Mouse (Mus musculus) stomach, embryonic 16.5 days (tissue): ENCODE measurements at regions not wholly inside any gene's neighbourhood (a gene's known extent, or its start where the extent isn't known, plus 50 kb on each side); places are given as distances from the start of the nearest gene placed in this dataset.
"Not testable (repeated sequence)": the region's sequence is repeated elsewhere in the genome, so short reads cannot be mapped to it uniquely, and the experiment has no call there.

Experiments used
- ATAC-seq: fragments of 200-750 bp; cut with Nextera tagmentation; 2 replicates; pipeline ENCODE4 v1.8.0; 2017; ENCODE audit warnings: moderate number of reproducible peaks, moderate TSS enrichment; ENCODE audit not compliant: insufficient read depth, low FRiP score
- H3K27ac ChIP-seq: fragments of 300-500 bp; sonication (generic); 2 replicates; pipeline ENCODE4 v1.5.1; 2014; ENCODE audit warnings: low read length
- H3K27me3 ChIP-seq: fragments of 300-500 bp; sonication (generic); 2 replicates; pipeline ENCODE4 v1.6.1; 2014; ENCODE audit warnings: low read length, control low read depth, mixed read lengths; ENCODE audit not compliant: control insufficient read depth, insufficient read depth
- H3K36me3 ChIP-seq: fragments of 300-500 bp; sonication (generic); 2 replicates; pipeline ENCODE4 v1.6.1; 2014; ENCODE audit warnings: low read length; ENCODE audit not compliant: control insufficient read depth, insufficient read depth
- H3K4me1 ChIP-seq: fragments of 300-500 bp; sonication (generic); 2 replicates; pipeline ENCODE4 v1.6.1; 2014; ENCODE audit warnings: low read length, control low read depth, mixed read lengths; ENCODE audit not compliant: control insufficient read depth, insufficient read depth
- H3K4me2 ChIP-seq: fragments of 300-500 bp; sonication (generic); 2 replicates; pipeline ENCODE4 v1.6.1; 2014; ENCODE audit warnings: low read depth, low read length, mixed read lengths
- H3K4me3 ChIP-seq: fragments of 300-500 bp; sonication (generic); replicated peaks from 2 replicates; pipeline ENCODE4 v1.5.1; 2014; ENCODE audit warnings: mild to moderate bottlenecking, low read length
- H3K9ac ChIP-seq: fragments of 300-500 bp; sonication (generic); 2 replicates; pipeline ENCODE4 v1.6.1; 2014; ENCODE audit warnings: low read length
- H3K9me3 ChIP-seq: fragments of 300-500 bp; sonication (generic); replicated peaks from 2 replicates; pipeline ENCODE4 v1.6.1; 2016; ENCODE audit warnings: low read length, control low read depth; ENCODE audit not compliant: control insufficient read depth
- WGBS: fragments of 180-500 bp; shearing (Covaris S2); extraction: QIAGEN DNeasy Blood & Tissue Kit; methylation state at CpG from one replicate; pipeline ENCODE4 v1.1.7; 2014; 5-methylcytosine and 5-hydroxymethylcytosine counted together

GRCm38 (mm10) chr8:88064414-88065110, 54.0 kb upstream of the Cnep1r1 start:
- WGBS: 81% methylated on average over 13 of the region's 13 CpGs
- Histone ChIP-seq H3K27me3 (no peaks in the 10 kb centered on the region), H3K4me3 (no peak overlapping the region), H3K27ac (no peak overlapping the region), H3K36me3 (no peaks in the 10 kb centered on the region), H3K9me3 (no peaks in the 10 kb centered on the region), H3K4me2 (no peak overlapping the region), H3K9ac (no peak overlapping the region), H3K4me1 (no peaks in the 10 kb centered on the region)
- no peak for ATAC-seq

GRCm38 (mm10) chr8:88059107-88059506, 59.5 kb upstream of the Cnep1r1 start:
- H3K9me3 ChIP-seq, H3K36me3 ChIP-seq, H3K9ac ChIP-seq, H3K27ac ChIP-seq, ATAC-seq, H3K27me3 ChIP-seq, H3K4me2 ChIP-seq, H3K4me3 ChIP-seq, H3K4me1 ChIP-seq: not testable (repeated sequence)
- 83% methylated on average over 1 of the region's 1 CpGs for WGBS

- Histone ChIP-seq H3K27me3 (no peaks in the 10 kb centered on the region), H3K36me3 (no peaks in the 10 kb centered on the region), H3K9me3 (no peaks in the 10 kb centered on the region), H3K9ac (no peak overlapping the region), H3K4me1 (no peaks in the 10 kb centered on the region), H3K27ac (no peak overlapping the region), H3K4me2 (no peak overlapping the region), H3K4me3 (no peak overlapping the region)
- ATAC-seq: no peak
- WGBS: 87% methylated on average over 7 of the region's 7 CpGs
Observed at GRCm38 (mm10) chr8:88057686-88058234, 60.8 kb upstream of the Cnep1r1 start.

GRCm38 (mm10) chr8:88050651-88051050, 67.9 kb upstream of the Cnep1r1 start:
- Histone ChIP-seq H3K9ac (no peak overlapping the region), H3K4me1 (peaks cover 12% of the 10 kb centered on the region), H3K4me2 (no peak overlapping the region), H3K4me3 (no peak overlapping the region), H3K9me3 (no peaks in the 10 kb centered on the region), H3K27ac (no peak overlapping the region), H3K36me3 (no peaks in the 10 kb centered on the region), H3K27me3 (no peaks in the 10 kb centered on the region)
- 45% methylated on average over 10 of the region's 10 CpGs for WGBS
- peak; percentile 21; the same call in 1 of the 2 replicates for ATAC-seq

GRCm38 (mm10) chr8:88049091-88049490, 69.5 kb upstream of the Cnep1r1 start:
- no peak for ATAC-seq
- Histone ChIP-seq H3K4me3 (no peak overlapping the region), H3K27ac (no peak overlapping the region), H3K9me3 (no peaks in the 10 kb centered on the region), H3K9ac (no peak overlapping the region), H3K4me1 (peaks cover 12% of the 10 kb centered on the region), H3K4me2 (no peak overlapping the region), H3K36me3 (no peaks in the 10 kb centered on the region), H3K27me3 (no peaks in the 10 kb centered on the region)
- WGBS: 57% methylated on average over 5 of the region's 5 CpGs

GRCm38 (mm10) chr8:88045995-88046394, 72.6 kb upstream of the Cnep1r1 start:
- H3K4me1 ChIP-seq: peaks cover 11% of the 10 kb centered on the region
- no peaks in the 10 kb centered on the region for H3K36me3 ChIP-seq
- 76% methylated on average over 4 of the region's 4 CpGs for WGBS
- no peak overlapping the region for H3K4me2 ChIP-seq
- no peaks in the 10 kb centered on the region for H3K27me3 ChIP-seq
- H3K9me3 ChIP-seq: no peaks in the 10 kb centered on the region
- H3K4me3 ChIP-seq: no peak overlapping the region
- no peak overlapping the region for H3K9ac ChIP-seq
- ATAC-seq: no peak
- H3K27ac ChIP-seq: no peak overlapping the region

GRCm38 (mm10) chr8:88039286-88039685, 79.3 kb upstream of the Cnep1r1 start:
- Histone ChIP-seq H3K4me1 (no peaks in the 10 kb centered on the region), H3K27ac (no peak overlapping the region), H3K36me3 (no peaks in the 10 kb centered on the region), H3K9ac (no peak overlapping the region), H3K27me3 (no peaks in the 10 kb centered on the region), H3K4me3 (no peak overlapping the region), H3K9me3 (no peaks in the 10 kb centered on the region), H3K4me2 (no peak overlapping the region)
- WGBS: 14% methylated on average over 6 of the region's 6 CpGs
- ATAC-seq: no peak

GRCm38 (mm10) chr8:88037994-88038393, 78.6 kb upstream of the Zfp423 start:
- H3K36me3 ChIP-seq: no peaks in the 10 kb centered on the region
- WGBS: 70% methylated on average over 2 of the region's 2 CpGs

GRCm38 (mm10) chr8:88033054-88033453, 73.7 kb upstream of the Zfp423 start:
- H3K4me1 ChIP-seq: no peaks in the 10 kb centered on the region
- H3K9ac ChIP-seq: no peak overlapping the region
- 71% methylated on average over 6 of the region's 6 CpGs for WGBS
- H3K27ac ChIP-seq: no peak overlapping the region
- no peaks in the 10 kb centered on the region for H3K9me3 ChIP-seq
- H3K4me3 ChIP-seq: no peak overlapping the region
- H3K4me2 ChIP-seq: no peak overlapping the region
- H3K27me3 ChIP-seq: no peaks in the 10 kb centered on the region
- no peaks in the 10 kb centered on the region for H3K36me3 ChIP-seq
- no peak for ATAC-seq

More at GRCm38 (mm10) chr8:88037994-88038393, 78.6 kb upstream of the Zfp423 start:
- H3K4me1 ChIP-seq: no peaks in the 10 kb centered on the region
- H3K4me3 ChIP-seq: no peak overlapping the region
- no peak overlapping the region for H3K27ac ChIP-seq
- H3K9ac ChIP-seq: no peak overlapping the region
- no peaks in the 10 kb centered on the region for H3K9me3 ChIP-seq
- H3K4me2 ChIP-seq: no peak overlapping the region
- no peaks in the 10 kb centered on the region for H3K27me3 ChIP-seq
- no peak for ATAC-seq
